In genomic region chr9:120566384-120566783, GRCm38 (mm10) we compare ENCODE assay signal across 25 mouse cellular contexts. TPM values are rescaled to one million over a fixed set of nuclear protein-coding genes. Genes with fewer than 3 reads are reported as not detected.
"Had no signal": no experiment of that assay in that cellular context is flagged by ENCODE, and none has a peak within 500 bp of the region (broad histone marks: within the 10 kb centered on the region; RNA-seq: fewer than 3 reads in every experiment).

No protein-coding gene starts in this region.

- H3K36me3 ChIP-seq: hindbrain, embryonic 12.5 days; hindbrain, embryonic 15.5 days; kidney, embryonic 15.5 days; limb, embryonic 13.5 days; limb, embryonic 15.5 days had no signal

- H3K4me3 ChIP-seq: heart, adult 2 months; hindbrain, embryonic 12.5 days; hindbrain, embryonic 15.5 days; kidney, embryonic 15.5 days; limb, embryonic 13.5 days; limb, embryonic 15.5 days; liver, embryonic 12.5 days had no signal

- DNase-seq: forebrain, postnatal 0 days; gastrocnemius, postnatal 14 days; gastrocnemius, postnatal 36 days; heart, adult 11 months; heart, adult 2 months; heart, postnatal 10 days; kidney, adult 11 months; kidney, adult 2 months; kidney, adult 9 months; kidney, postnatal 10 days; kidney, postnatal 25 days; layer of hippocampus, adult 9-11 months; layer of hippocampus, postnatal 36 days; left cerebral cortex, postnatal 4 days had no signal

- H3K4me2 ChIP-seq: hindbrain, embryonic 12.5 days; hindbrain, embryonic 15.5 days; kidney, embryonic 15.5 days; limb, embryonic 13.5 days; limb, embryonic 15.5 days; liver, embryonic 12.5 days had no signal

- H3K27ac ChIP-seq: heart, adult 2 months; hindbrain, embryonic 12.5 days; hindbrain, embryonic 15.5 days; hindbrain, postnatal 0 days; kidney, embryonic 15.5 days; limb, embryonic 13.5 days; limb, embryonic 15.5 days; liver, embryonic 12.5 days; liver, embryonic 14.5 days had no signal

- ATAC-seq: forebrain, postnatal 0 days; hindbrain, postnatal 0 days; intestine, embryonic 16.5 days; liver, embryonic 12.5 days had no signal

- H3K9ac ChIP-seq: forebrain, postnatal 0 days; hindbrain, embryonic 12.5 days; hindbrain, embryonic 15.5 days; kidney, embryonic 15.5 days; limb, embryonic 13.5 days; limb, embryonic 15.5 days; liver, embryonic 12.5 days; liver, embryonic 14.5 days had no signal

- H3K9me3 ChIP-seq: hindbrain, embryonic 12.5 days; hindbrain, embryonic 15.5 days; kidney, embryonic 15.5 days; limb, embryonic 13.5 days; limb, embryonic 15.5 days had no signal

- H3K27me3 ChIP-seq: hindbrain, embryonic 12.5 days; hindbrain, embryonic 15.5 days; kidney, embryonic 15.5 days; limb, embryonic 13.5 days; limb, embryonic 15.5 days; liver, embryonic 12.5 days had no signal

RNA-seq across cellular contexts. Expression of gene Entpd3, which starts 26.8 kb away (rescaled TPM):
- polyA plus RNA-seq: heart, embryonic 14.5 days; liver, adult 2 months; liver, embryonic 12.5 days had no signal
